Mouse (Mus musculus) C2C12 (cell line): Measurements from ENCODE around the gene Baz2b.

Source experiments
- CTCF ChIP-seq: IDR thresholded peaks from one replicate; pipeline ENCODE4 v1.5.1; 2011; ENCODE audit not compliant: control insufficient read depth, insufficient read depth, insufficient read length
- USF1 ChIP-seq: IDR thresholded peaks from one replicate; pipeline ENCODE4 v1.6.1; 2011; ENCODE audit warnings: low read depth, mild to moderate bottlenecking, control low read depth, moderate library complexity

DNA sequence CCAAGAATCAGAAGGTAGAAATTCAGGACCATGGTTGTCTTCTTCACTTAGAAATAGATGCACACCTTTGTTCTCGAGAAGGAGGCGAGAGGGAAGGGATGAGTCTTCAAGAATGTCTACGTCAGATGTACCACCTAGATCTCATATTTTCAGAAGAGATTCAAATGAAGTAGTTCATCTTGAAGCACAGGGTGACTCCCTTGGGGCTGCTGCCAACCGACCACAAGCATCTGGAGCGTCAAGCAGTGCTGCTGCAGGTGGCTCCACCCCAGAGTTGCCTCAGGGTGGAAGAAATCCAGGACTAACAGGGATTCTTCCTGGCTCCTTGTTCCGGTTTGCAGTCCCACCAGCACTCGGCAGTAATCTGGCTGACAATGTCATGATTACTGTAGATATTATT, 24.9 kb upstream of the Baz2b start:
- TF ChIP-seq CTCF (no peak), USF1 (no peak)
